Mouse (Mus musculus): ENCODE results near the gene Sgf29. TPM values are rescaled to one million over a fixed set of nuclear protein-coding genes. Genes with fewer than 3 reads are reported as not detected.
"Not testable (repeated sequence)": the region's sequence is repeated elsewhere in the genome, so short reads cannot be mapped to it uniquely, and the experiment has no call there.

The Sgf29 gene
- polyA plus RNA-seq, 1 experiment from 2014 or later = 48.3 TPM

DNA sequence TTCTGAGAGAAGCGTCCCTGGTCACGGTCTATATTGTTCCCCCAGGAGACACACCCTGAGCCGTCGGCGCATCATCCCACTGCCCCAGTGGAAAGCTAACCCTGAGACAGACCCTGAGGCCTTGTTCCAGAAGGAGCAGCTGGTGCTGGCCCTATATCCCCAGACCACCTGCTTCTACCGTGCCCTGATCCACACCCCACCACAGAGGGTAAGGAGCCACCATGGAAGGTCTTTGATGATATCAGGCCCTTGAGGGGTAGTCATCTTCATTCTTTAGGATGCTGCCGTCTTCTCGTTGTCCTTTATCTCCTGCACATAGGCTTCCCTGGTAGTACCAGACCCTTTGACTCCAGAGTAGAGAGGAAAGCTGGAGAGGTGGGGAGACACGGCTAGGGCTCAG is 23.0 kb downstream of the Sgf29 start:
- Histone ChIP-seq H3K36me3 (peaks cover 49% of the 10 kb centered on the region), H3K9ac (no peak overlapping the region), H3K4me2 (no peak overlapping the region), H3K4me3 (no peak overlapping the region), H3K27me3 (no peaks in the 10 kb centered on the region), H3K27ac (replicated peaks) (no peak overlapping the region), H3K4me1 (replicated peaks) (no peaks in the 10 kb centered on the region), H3K9me3 (no peaks in the 10 kb centered on the region)
- WGBS = 90% methylated on average over 9 of the region's 9 CpGs
- ATAC-seq (ENCODE audit: low read depth) = no peak

DNA sequence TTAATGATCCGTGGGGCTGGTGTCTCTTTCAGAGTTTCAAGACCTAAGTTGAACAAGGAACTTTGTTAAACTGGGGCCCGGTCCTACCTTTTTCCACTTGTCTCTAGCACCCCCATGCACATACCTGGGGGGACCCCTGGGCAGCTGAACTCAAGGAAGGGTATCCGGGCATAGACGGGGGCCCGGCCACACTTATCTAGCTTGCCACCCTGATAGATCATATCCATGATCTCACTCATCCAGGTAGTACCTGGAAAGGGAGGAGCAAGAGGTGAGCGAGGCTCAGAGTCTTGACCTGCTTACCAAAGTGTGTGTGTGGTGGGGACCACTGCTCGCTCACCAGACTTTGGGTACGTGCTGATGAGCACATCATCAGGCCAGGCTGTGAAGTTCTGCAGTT is 26.0 kb downstream of the Sgf29 start:
- H3K27ac ChIP-seq (replicated peaks) = no peak overlapping the region
- no peak overlapping the region for H3K9ac ChIP-seq
- no peak overlapping the region for H3K4me2 ChIP-seq
- no peak overlapping the region for H3K4me3 ChIP-seq
- no peaks in the 10 kb centered on the region for H3K4me1 ChIP-seq (replicated peaks)
- ATAC-seq (ENCODE audit: low read depth) = no peak
- 98% methylated on average over 8 of the region's 8 CpGs for WGBS
- H3K9me3 ChIP-seq = no peaks in the 10 kb centered on the region
- H3K27me3 ChIP-seq = no peaks in the 10 kb centered on the region
- peaks cover 49% of the 10 kb centered on the region for H3K36me3 ChIP-seq

DNA sequence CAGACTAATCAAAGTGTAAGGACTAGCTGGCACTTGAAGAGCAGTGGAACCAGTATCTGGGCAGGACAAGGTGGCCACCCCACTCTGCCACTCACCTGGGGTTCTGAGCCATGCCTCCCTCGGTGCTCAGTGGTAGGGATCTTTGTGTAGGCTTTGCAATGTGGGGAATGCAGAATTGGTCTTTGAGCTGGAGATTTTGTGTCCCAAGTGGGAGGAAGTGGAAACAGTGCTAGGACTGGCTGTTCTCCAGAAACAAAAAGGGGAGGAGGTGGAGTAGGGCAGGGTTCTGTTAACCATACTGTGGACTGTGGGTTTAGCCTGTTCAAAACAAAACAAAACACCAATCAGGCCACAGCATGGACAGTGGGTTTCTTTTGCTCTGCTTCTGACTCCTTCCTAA is 27.1 kb downstream of the Sgf29 start, which contains the start of gene Sult1a1:
Gene Sult1a1, minus strand, starts transcription at position 226 of the 400 bp plus-strand sequence.
- 96% methylated on average over 1 of the region's 1 CpGs for WGBS

DNA sequence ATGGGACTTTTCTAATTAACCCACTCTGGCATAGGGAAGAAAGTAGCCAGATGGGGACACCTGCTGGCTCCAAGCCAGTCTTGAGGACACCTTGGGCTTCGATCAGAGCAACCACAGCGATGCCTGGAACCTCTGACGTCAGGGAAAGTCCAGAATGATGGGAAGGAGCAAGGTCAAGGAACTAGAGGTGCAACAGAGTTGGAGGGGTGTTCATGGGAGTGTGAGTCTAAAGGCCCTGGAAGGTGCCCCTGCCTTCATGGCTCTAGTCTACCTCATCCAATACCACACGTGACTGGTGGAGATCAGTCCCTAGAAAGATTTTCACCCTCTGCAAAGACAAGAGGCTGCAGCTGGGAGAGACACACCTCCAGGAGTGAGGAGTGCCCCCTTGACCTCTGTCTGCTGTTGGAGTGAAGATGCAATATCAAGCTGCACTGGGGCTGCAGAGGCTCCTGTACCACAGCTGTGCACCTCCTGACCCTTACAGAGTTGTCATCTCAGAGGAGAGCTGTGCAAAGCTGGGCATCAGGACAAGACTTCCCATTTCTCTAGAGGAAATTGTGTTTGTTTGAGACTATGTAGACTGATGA is 27.6 kb downstream of the Sgf29 start:
- Histone ChIP-seq H3K9me3 (no peaks in the 10 kb centered on the region), H3K27me3 (no peaks in the 10 kb centered on the region), H3K4me3 (no peak overlapping the region), H3K27ac (replicated peaks) (no peak overlapping the region), H3K4me2 (no peak overlapping the region), H3K4me1 (replicated peaks) (no peaks in the 10 kb centered on the region), H3K9ac (no peak overlapping the region), H3K36me3 (peaks cover 43% of the 10 kb centered on the region)
- ATAC-seq (ENCODE audit: low read depth) = no peak
- 88% methylated on average over 4 of the region's 4 CpGs for WGBS

More for the DNA sequence above, 27.1 kb downstream of the Sgf29 start, which contains the start of gene Sult1a1:
- H3K4me3 ChIP-seq = no peak within 1 kb of the TSS
- H3K4me2 ChIP-seq = no peak within 1 kb of the TSS
- H3K9ac ChIP-seq = no peak within 1 kb of the TSS
- no peaks in the 10 kb centered on the region for H3K27me3 ChIP-seq
- H3K27ac ChIP-seq (replicated peaks) = no peak within 1 kb of the TSS
- H3K36me3 ChIP-seq = peaks cover 48% of the 10 kb centered on the region
- H3K9me3 ChIP-seq = no peaks in the 10 kb centered on the region
- no peak for ATAC-seq (ENCODE audit: low read depth)
- H3K4me1 ChIP-seq (replicated peaks) = no peaks in the 10 kb centered on the region

DNA sequence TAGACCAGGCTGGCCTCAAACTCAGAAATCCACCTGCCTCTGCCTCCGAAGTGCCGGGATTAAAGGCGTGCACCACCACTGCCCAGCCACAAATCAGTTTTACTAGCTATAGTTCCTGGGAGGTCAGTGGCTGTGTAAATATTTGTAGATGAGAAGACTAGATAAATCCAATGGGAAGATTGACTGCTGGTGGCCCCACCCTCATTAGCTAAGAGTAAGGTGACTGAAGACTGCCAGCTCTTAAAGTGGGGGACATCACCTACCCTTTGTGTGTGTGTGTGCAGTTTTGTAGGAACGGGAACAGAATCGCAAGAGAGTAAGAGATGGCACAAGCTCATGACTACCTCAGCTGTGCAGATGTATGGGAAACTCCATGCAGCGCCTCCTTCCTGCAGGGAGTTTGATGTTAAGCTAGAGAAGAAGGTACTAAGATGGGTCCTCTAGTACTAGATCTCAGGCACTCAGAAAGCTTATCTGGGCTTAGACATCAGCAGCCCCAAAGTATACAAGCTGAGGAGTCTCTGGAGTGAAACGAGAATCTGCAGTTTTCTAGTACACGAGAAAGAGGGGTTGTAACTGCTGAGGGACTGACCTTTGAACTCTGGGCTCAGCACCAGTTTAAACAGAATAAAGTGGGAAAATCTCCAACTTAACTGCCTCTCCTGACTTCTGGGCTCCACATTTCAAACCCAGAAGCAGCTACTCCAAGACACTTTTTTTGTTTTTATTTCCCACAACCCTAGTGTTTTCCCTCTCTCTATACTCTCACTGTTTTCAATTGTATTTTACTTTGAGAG is 29.6 kb downstream of the Sgf29 start:
- Histone ChIP-seq H3K9ac (no peak overlapping the region), H3K27ac (replicated peaks) (no peak overlapping the region), H3K36me3 (peaks cover 25% of the 10 kb centered on the region; the same call in 1 of the 2 replicates), H3K4me2 (no peak overlapping the region), H3K4me1 (replicated peaks) (no peaks in the 10 kb centered on the region), H3K4me3 (no peak overlapping the region), H3K9me3 (no peaks in the 10 kb centered on the region), H3K27me3 (no peaks in the 10 kb centered on the region)
- ATAC-seq (ENCODE audit: low read depth) = no peak
- 82% methylated on average over 8 of the region's 8 CpGs for WGBS

DNA sequence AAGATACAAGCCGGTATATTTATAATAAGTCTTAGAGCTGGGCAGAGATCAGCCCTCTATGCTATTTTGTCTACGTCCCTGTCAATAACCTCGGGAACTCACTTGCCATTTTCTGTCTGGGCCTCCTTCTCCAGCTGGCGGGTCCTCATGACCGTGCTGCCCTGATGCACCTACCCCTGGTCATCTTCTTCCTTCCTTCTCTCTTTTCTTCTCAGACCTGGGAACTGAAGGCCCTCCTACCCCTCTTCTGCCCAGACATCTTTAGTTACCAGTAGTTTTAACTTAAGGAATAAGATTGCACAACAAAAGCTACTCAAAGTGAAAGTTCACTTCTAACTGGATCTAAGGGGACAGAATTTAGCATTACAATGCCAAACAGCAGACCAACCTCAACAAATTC is 30.6 kb downstream of the Sgf29 start:
- ATAC-seq (ENCODE audit: low read depth) = no peak
- Histone ChIP-seq H3K9me3 (no peaks in the 10 kb centered on the region), H3K4me3 (no peak overlapping the region), H3K4me2 (no peak overlapping the region), H3K36me3 (peaks cover 21% of the 10 kb centered on the region; the same call in 1 of the 2 replicates), H3K9ac (no peak overlapping the region), H3K27ac (replicated peaks) (no peak overlapping the region), H3K4me1 (replicated peaks) (no peaks in the 10 kb centered on the region), H3K27me3 (no peaks in the 10 kb centered on the region)
- 92% methylated on average over 5 of the region's 5 CpGs for WGBS

DNA sequence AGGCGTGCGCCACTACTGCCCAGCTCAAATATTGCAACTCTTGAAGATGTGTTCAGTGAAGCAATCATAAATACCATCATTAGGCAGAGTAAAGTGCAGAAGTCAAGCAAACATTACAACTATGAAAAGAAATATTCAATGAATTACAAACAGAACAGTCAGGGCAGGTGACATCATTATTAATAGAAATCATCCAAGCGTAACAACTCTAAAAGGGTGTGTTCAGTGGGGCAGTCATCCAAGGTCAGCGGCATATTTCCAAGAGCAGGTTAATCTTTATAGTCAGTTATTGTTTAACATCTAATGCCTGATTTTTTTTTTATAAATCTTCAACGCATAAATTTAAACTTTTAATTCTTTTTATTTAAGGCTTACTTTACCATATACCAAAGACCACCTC is 32.1 kb downstream of the Sgf29 start:
- no peak overlapping the region for H3K9ac ChIP-seq
- ATAC-seq (ENCODE audit: low read depth) = no peak
- H3K4me2 ChIP-seq = no peak overlapping the region
- no peaks in the 10 kb centered on the region for H3K27me3 ChIP-seq
- no peak overlapping the region for H3K4me3 ChIP-seq
- no peaks in the 10 kb centered on the region for H3K4me1 ChIP-seq (replicated peaks)
- H3K36me3 ChIP-seq = 0 out of 2 replicates have a peak, but pooled peaks cover 10% of the 10 kb centered on the region
- H3K27ac ChIP-seq (replicated peaks) = no peak overlapping the region
- 98% methylated on average over 5 of the region's 5 CpGs for WGBS
- no peaks in the 10 kb centered on the region for H3K9me3 ChIP-seq

DNA sequence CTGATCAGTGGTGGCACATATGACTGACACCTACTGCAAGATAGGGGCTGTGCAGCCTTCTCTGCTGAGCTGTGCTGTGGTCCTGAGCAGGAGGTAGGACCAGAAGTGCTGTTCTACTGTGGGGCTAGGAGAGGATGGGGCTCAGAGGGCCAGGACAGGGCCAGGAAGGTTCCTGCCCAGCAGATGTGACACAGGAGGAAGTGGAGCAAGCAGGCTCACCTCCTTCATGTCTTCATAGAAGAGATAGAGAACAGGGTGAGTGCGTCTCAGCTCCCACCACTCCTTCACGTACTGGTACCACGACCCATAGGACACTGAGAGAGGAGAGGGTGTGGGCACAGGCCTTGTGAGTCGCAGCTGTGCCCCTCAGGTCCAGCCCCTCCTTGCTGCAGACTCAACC is 39.0 kb downstream of the Sgf29 start:
- peaks cover 28% of the 10 kb centered on the region for H3K36me3 ChIP-seq
- not testable (repeated sequence) for H3K9ac ChIP-seq; H3K4me3 ChIP-seq; H3K4me1 ChIP-seq (replicated peaks); H3K9me3 ChIP-seq; H3K4me2 ChIP-seq; H3K27ac ChIP-seq (replicated peaks); ATAC-seq (ENCODE audit: low read depth); H3K27me3 ChIP-seq
- WGBS = 90% methylated on average over 4 of the region's 4 CpGs

DNA sequence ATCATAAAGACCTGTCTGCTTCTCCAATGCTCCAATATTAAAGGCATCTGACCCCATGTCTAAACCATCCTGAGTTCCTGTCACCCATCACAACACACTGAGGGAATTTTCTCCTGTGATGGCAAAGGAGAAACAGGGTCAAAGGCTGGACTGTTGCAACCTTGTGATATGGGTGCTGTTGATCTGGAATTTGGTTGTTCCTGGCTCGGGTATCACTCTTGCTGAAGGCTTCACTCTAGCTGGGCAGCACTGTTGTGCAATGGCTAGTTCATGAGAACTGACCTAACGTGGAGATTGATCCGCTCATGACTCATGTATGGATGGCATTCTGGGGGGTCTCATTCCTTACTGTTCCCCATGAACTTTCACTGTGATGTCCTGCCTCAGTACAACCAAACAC is 39.9 kb downstream of the Sgf29 start:
- no peak for ATAC-seq (ENCODE audit: low read depth)
- no peak overlapping the region for H3K9ac ChIP-seq
- H3K27ac ChIP-seq (replicated peaks) = no peak overlapping the region
- H3K9me3 ChIP-seq = no peaks in the 10 kb centered on the region
- H3K27me3 ChIP-seq = no peaks in the 10 kb centered on the region
- H3K4me3 ChIP-seq = no peak overlapping the region
- no peak overlapping the region for H3K4me2 ChIP-seq
- H3K36me3 ChIP-seq = peaks cover 28% of the 10 kb centered on the region
- peaks cover 9% of the 10 kb centered on the region for H3K4me1 ChIP-seq (replicated peaks)
- 90% methylated on average over 3 of the region's 3 CpGs for WGBS

DNA sequence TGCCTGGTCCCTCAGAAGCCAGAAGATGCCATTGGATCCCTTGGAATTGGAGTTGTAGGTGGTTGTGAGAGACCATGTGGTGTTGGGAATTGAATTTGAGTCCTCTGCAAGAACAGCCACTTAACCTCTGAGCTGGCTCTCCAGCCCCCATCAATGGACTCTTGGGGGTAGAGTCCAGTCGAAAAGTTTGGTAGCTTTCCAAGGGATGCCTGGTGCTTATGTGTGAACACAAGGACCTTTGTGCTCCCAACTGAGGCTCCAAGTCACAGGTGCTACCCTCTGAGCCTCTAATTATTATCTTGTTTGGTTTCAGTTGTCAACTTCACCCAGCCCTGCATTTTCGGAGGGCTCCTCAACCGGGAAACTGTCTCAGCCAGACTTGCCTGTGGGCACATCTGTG is 41.6 kb downstream of the Sgf29 start:
- Histone ChIP-seq H3K27me3 (no peaks in the 10 kb centered on the region), H3K27ac (replicated peaks) (no peak overlapping the region), H3K4me2 (no peak overlapping the region), H3K9me3 (no peaks in the 10 kb centered on the region), H3K4me1 (replicated peaks) (peaks cover 17% of the 10 kb centered on the region), H3K36me3 (peaks cover 28% of the 10 kb centered on the region), H3K9ac (no peak overlapping the region), H3K4me3 (no peak overlapping the region)
- 84% methylated on average over 3 of the region's 3 CpGs for WGBS
- ATAC-seq (ENCODE audit: low read depth) = no peak

DNA sequence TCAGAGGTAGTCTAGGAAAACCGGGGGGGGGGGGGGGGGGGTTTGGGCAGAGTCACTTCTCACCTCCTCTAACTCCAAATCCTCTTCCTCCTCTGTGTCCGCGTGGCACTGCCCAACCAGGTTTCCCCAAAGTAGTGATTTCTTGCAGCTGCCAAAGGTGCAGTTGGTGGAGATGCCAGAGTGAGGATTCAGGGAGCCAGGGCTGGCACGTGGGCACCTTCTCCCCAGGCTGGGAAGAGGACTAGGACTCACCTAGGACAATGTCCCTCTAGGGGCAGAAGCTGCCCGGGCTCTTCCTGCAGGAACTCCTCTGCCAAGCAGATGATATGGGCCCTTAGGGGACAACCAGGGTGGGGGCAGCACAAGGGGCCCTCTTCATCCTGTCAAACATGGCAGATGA is 42.6 kb downstream of the Sgf29 start:
- WGBS = 84% methylated on average over 5 of the region's 5 CpGs
- ATAC-seq (ENCODE audit: low read depth) = no peak
- H3K9ac ChIP-seq = no peak overlapping the region
- H3K4me2 ChIP-seq = no peak overlapping the region
- peaks cover 28% of the 10 kb centered on the region for H3K36me3 ChIP-seq
- peaks cover 23% of the 10 kb centered on the region for H3K4me1 ChIP-seq (replicated peaks)
- no peaks in the 10 kb centered on the region for H3K9me3 ChIP-seq
- no peaks in the 10 kb centered on the region for H3K27me3 ChIP-seq
- H3K27ac ChIP-seq (replicated peaks) = no peak overlapping the region
- H3K4me3 ChIP-seq = no peak overlapping the region

DNA sequence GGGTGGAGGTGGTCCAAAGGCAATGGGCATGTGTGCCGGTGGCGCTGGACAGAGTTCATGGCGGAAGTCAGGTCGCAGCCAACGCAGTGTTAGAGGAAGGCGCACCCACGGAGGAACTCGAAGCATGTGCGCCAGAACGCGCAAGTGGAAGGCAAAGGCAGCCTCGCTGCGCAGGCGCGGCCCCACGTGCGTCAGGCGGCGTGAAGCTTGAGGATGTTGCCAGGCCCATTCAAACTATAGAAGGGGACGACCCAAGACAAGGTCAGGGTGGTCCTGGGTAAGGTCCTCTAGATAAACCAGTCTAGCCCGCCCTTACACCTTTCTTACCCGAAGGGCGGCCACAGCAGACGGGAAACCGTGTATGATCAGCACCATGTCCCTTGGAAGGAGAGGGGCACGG is 43.3 kb downstream of the Sgf29 start:
- WGBS = 94% methylated on average over 26 of the region's 26 CpGs
- ATAC-seq (ENCODE audit: low read depth) = no peak
- Histone ChIP-seq H3K9me3 (no peaks in the 10 kb centered on the region), H3K9ac (no peak overlapping the region), H3K4me1 (replicated peaks) (peaks cover 30% of the 10 kb centered on the region), H3K4me2 (no peak overlapping the region), H3K36me3 (peaks cover 28% of the 10 kb centered on the region), H3K4me3 (no peak overlapping the region), H3K27ac (replicated peaks) (no peak overlapping the region), H3K27me3 (no peaks in the 10 kb centered on the region)
